Mouse (Mus musculus): Measurements from ENCODE around the gene Pum2. TPM values are rescaled to one million over a fixed set of nuclear protein-coding genes. Genes with fewer than 3 reads are reported as not detected.

The Pum2 gene
- polyA plus RNA-seq, 1 experiment from 2014 or later: 71.9 TPM

DNA sequence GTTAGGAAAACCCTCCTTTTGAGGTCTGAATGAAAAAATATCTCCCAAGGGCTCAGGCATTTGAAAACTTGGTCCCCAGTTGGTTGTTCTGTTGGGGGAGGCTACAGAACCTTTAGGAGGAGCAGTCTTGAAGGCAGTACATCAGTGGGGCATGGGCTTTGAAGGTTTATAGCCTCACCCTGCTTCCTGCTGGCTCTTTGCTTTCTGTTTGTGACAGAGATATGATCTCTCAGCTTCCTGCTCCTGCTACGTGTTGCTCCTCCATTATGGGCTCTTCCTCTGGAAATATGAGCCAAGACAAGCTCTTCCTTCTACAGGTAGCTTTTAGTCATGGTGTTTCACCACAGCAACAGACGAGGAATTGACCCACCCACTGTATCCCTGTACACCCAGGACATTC lies 11.8 kb upstream of the Pum2 start:
- Histone ChIP-seq H3K4me3 (ENCODE audit: low read length) (no peak overlapping the region), H3K4me2 (replicated peaks; ENCODE audit: low read depth, low read length) (no peak overlapping the region), H3K4me1 (ENCODE audit: control insufficient read depth, insufficient read depth, low read length) (no peaks in the 10 kb centered on the region), H3K9me3 (ENCODE audit: control insufficient read depth, low read length) (no peaks in the 10 kb centered on the region), H3K27ac (ENCODE audit: low read depth, low read length) (no peak overlapping the region), H3K36me3 (ENCODE audit: control insufficient read depth, insufficient read depth, low read length) (no peaks in the 10 kb centered on the region), H3K27me3 (ENCODE audit: control insufficient read depth, insufficient read depth, low read length) (no peaks in the 10 kb centered on the region), H3K9ac (ENCODE audit: low read depth, low read length) (no peak overlapping the region)
- no peak for ATAC-seq (ENCODE audit: low FRiP score, low TSS enrichment)
- 20% methylated on average over 2 of the region's 2 CpGs for WGBS

DNA sequence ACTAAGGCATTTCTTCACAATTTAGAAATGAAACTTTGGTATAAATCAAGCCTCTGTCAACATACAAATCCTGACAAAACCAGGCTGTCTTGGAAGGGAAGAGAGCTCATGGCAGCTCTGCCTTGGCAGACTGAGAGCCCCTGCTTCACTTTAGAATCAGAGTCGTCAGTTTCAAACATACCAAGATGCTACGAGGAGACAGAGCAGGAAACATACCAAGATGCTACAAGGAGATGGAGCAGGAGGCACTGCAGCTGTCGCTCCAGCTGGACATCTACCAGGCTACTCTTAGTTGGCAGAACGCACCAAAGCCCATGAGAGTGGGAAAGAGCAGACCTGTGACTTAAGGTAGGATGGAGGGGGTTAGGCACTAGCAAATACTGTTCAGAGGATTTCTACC lies 11.2 kb upstream of the Pum2 start:
- Histone ChIP-seq H3K9me3 (ENCODE audit: control insufficient read depth, low read length) (no peaks in the 10 kb centered on the region), H3K27me3 (ENCODE audit: control insufficient read depth, insufficient read depth, low read length) (no peaks in the 10 kb centered on the region), H3K4me1 (ENCODE audit: control insufficient read depth, insufficient read depth, low read length) (no peaks in the 10 kb centered on the region), H3K9ac (ENCODE audit: low read depth, low read length) (no peak overlapping the region), H3K4me2 (replicated peaks; ENCODE audit: low read depth, low read length) (no peak overlapping the region), H3K36me3 (ENCODE audit: control insufficient read depth, insufficient read depth, low read length) (no peaks in the 10 kb centered on the region), H3K4me3 (ENCODE audit: low read length) (no peak overlapping the region), H3K27ac (ENCODE audit: low read depth, low read length) (no peak overlapping the region)
- WGBS: 75% methylated on average over 4 of the region's 4 CpGs
- ATAC-seq (ENCODE audit: low FRiP score, low TSS enrichment): no peak

GRCm38 (mm10) chr12:8667473-8668255 lies 6.3 kb upstream of the Pum2 start:
- Histone ChIP-seq H3K9ac (ENCODE audit: low read depth, low read length) (no peak overlapping the region), H3K4me3 (ENCODE audit: low read length) (no peak overlapping the region), H3K4me2 (replicated peaks; ENCODE audit: low read depth, low read length) (no peak overlapping the region), H3K4me1 (ENCODE audit: control insufficient read depth, insufficient read depth, low read length) (no peaks in the 10 kb centered on the region), H3K27me3 (ENCODE audit: control insufficient read depth, insufficient read depth, low read length) (no peaks in the 10 kb centered on the region), H3K9me3 (ENCODE audit: control insufficient read depth, low read length) (no peaks in the 10 kb centered on the region), H3K36me3 (ENCODE audit: control insufficient read depth, insufficient read depth, low read length) (no peaks in the 10 kb centered on the region), H3K27ac (ENCODE audit: low read depth, low read length) (no peak overlapping the region)
- no peak for ATAC-seq (ENCODE audit: low FRiP score, low TSS enrichment)
- 85% methylated on average over 4 of the region's 4 CpGs for WGBS

DNA sequence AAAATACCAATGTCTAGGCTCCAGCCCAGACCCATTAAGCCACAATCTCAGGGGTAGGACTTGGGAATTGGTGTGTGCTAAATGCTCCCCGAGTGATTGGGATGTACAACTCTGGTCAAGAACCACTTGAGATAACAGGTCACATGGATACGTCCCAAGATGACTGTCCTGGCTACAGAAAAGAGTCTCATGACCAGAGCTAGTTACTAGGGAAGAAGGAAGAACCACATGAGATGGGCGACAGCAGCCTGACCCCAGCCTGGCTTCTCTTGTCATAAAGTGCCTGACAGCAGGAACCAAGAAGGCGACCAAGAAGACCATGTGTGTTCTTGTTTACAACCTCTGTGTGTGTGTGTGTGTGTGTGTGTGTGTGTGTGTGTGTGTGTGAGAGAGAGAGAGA lies 4.5 kb upstream of the Pum2 start:
- Histone ChIP-seq H3K36me3 (ENCODE audit: control insufficient read depth, insufficient read depth, low read length) (no peaks in the 10 kb centered on the region), H3K27me3 (ENCODE audit: control insufficient read depth, insufficient read depth, low read length) (no peaks in the 10 kb centered on the region), H3K9ac (ENCODE audit: low read depth, low read length) (no peak overlapping the region), H3K27ac (ENCODE audit: low read depth, low read length) (no peak overlapping the region), H3K4me2 (replicated peaks; ENCODE audit: low read depth, low read length) (no peak overlapping the region), H3K4me1 (ENCODE audit: control insufficient read depth, insufficient read depth, low read length) (0 out of 2 replicates have a peak, but pooled peaks cover 3% of the 10 kb centered on the region), H3K4me3 (ENCODE audit: low read length) (no peak overlapping the region), H3K9me3 (ENCODE audit: control insufficient read depth, low read length) (no peaks in the 10 kb centered on the region)
- ATAC-seq (ENCODE audit: low FRiP score, low TSS enrichment): no peak
- 78% methylated on average over 4 of the region's 4 CpGs for WGBS

GRCm38 (mm10) chr12:8669846-8670245 lies 4.1 kb upstream of the Pum2 start:
- Histone ChIP-seq H3K4me3 (ENCODE audit: low read length) (no peak overlapping the region), H3K4me1 (ENCODE audit: control insufficient read depth, insufficient read depth, low read length) (0 out of 2 replicates have a peak, but pooled peaks cover 3% of the 10 kb centered on the region), H3K9me3 (ENCODE audit: control insufficient read depth, low read length) (no peaks in the 10 kb centered on the region), H3K27ac (ENCODE audit: low read depth, low read length) (no peak overlapping the region), H3K9ac (ENCODE audit: low read depth, low read length) (no peak overlapping the region), H3K36me3 (ENCODE audit: control insufficient read depth, insufficient read depth, low read length) (no peaks in the 10 kb centered on the region), H3K4me2 (replicated peaks; ENCODE audit: low read depth, low read length) (no peak overlapping the region), H3K27me3 (ENCODE audit: control insufficient read depth, insufficient read depth, low read length) (no peaks in the 10 kb centered on the region)
- WGBS: 86% methylated on average over 3 of the region's 3 CpGs
- no peak for ATAC-seq (ENCODE audit: low FRiP score, low TSS enrichment)

GRCm38 (mm10) chr12:8673121-8673973 lies 587 bp upstream of the Pum2 start:
- WGBS: 42% methylated on average over 17 of the region's 17 CpGs
- H3K27ac ChIP-seq (ENCODE audit: low read depth, low read length): peak overlapping the region; percentile 97
- no peak for ATAC-seq (ENCODE audit: low FRiP score, low TSS enrichment)

GRCm38 (mm10) chr12:8674377-8674864 lies 487 bp downstream of the Pum2 start:
- Histone ChIP-seq H3K9me3 (ENCODE audit: control insufficient read depth, low read length) (no peaks in the 10 kb centered on the region), H3K4me3 (ENCODE audit: low read length) (peak overlapping the region; percentile 90), H3K36me3 (ENCODE audit: control insufficient read depth, insufficient read depth, low read length) (no peaks in the 10 kb centered on the region), H3K4me1 (ENCODE audit: control insufficient read depth, insufficient read depth, low read length) (peaks cover 13% of the 10 kb centered on the region), H3K9ac (ENCODE audit: low read depth, low read length) (peak overlapping the region; percentile 100), H3K27me3 (ENCODE audit: control insufficient read depth, insufficient read depth, low read length) (no peaks in the 10 kb centered on the region), H3K27ac (ENCODE audit: low read depth, low read length) (peak overlapping the region; percentile 97), H3K4me2 (replicated peaks; ENCODE audit: low read depth, low read length) (peak overlapping the region; percentile 43)
- ATAC-seq (ENCODE audit: low FRiP score, low TSS enrichment): peak; percentile 87
- 1% methylated on average over 47 of the region's 62 CpGs for WGBS

More at GRCm38 (mm10) chr12:8673121-8673973, 587 bp upstream of the Pum2 start:
- Histone ChIP-seq H3K4me3 (ENCODE audit: low read length) (peak overlapping the region; percentile 90), H3K4me2 (replicated peaks; ENCODE audit: low read depth, low read length) (peak overlapping the region; percentile 55), H3K4me1 (ENCODE audit: control insufficient read depth, insufficient read depth, low read length) (peaks cover 13% of the 10 kb centered on the region), H3K36me3 (ENCODE audit: control insufficient read depth, insufficient read depth, low read length) (no peaks in the 10 kb centered on the region), H3K27me3 (ENCODE audit: control insufficient read depth, insufficient read depth, low read length) (no peaks in the 10 kb centered on the region), H3K9me3 (ENCODE audit: control insufficient read depth, low read length) (no peaks in the 10 kb centered on the region), H3K9ac (ENCODE audit: low read depth, low read length) (peak overlapping the region; percentile 100)

- Histone ChIP-seq H3K4me1 (ENCODE audit: control insufficient read depth, insufficient read depth, low read length) (peaks cover 13% of the 10 kb centered on the region), H3K4me2 (replicated peaks; ENCODE audit: low read depth, low read length) (peak overlapping the region; percentile 43), H3K36me3 (ENCODE audit: control insufficient read depth, insufficient read depth, low read length) (no peaks in the 10 kb centered on the region), H3K27me3 (ENCODE audit: control insufficient read depth, insufficient read depth, low read length) (no peaks in the 10 kb centered on the region), H3K9ac (ENCODE audit: low read depth, low read length) (peak overlapping the region; percentile 100), H3K27ac (ENCODE audit: low read depth, low read length) (peak overlapping the region; percentile 97), H3K4me3 (ENCODE audit: low read length) (peak overlapping the region; percentile 90), H3K9me3 (ENCODE audit: control insufficient read depth, low read length) (no peaks in the 10 kb centered on the region)
- no peak for ATAC-seq (ENCODE audit: low FRiP score, low TSS enrichment)
- WGBS: 0% methylated on average over 20 of the region's 20 CpGs
Observed at GRCm38 (mm10) chr12:8674891-8675341, 982 bp downstream of the Pum2 start.
